Mouse (Mus musculus) E14TG2a.4 (cell line): ENCODE measurements at regions not wholly inside any gene's neighbourhood (a gene's known extent, or its start where the extent isn't known, plus 50 kb on each side); places are given as distances from the start of the nearest gene placed in this dataset.

Experiments used
- CTCF ChIP-seq: conservative IDR thresholded peaks from 2 replicates; pipeline ENCODE4 v1.5.1; 2014; ENCODE audit warnings: low read length
- NANOG ChIP-seq: IDR thresholded peaks from 2 replicates; pipeline ENCODE4 v1.6.1; 2014; ENCODE audit warnings: borderline replicate concordance, low read length, mixed read lengths

- TF ChIP-seq CTCF, result no peak
- TF ChIP-seq NANOG, result no peak
Measured at GRCm38 (mm10) chr1:157709117-157709516, 202.6 kb downstream of the Sec16b start.
